Mouse (Mus musculus) C2C12 (cell line): ENCODE results near the gene Ldlr. TPM values are rescaled to one million over a fixed set of nuclear protein-coding genes. Genes with fewer than 3 reads are reported as not detected.

ENCODE experiments used
- H3K27me3 ChIP-seq: one replicate; pipeline ENCODE4 v1.6.1; 2011; ENCODE audit not compliant: control insufficient read depth, insufficient read depth, insufficient read length
- H3K36me3 ChIP-seq: one replicate; pipeline ENCODE4 v1.6.1; 2011; ENCODE audit not compliant: control insufficient read depth, insufficient read depth
- H3K4me3 ChIP-seq: one replicate; pipeline ENCODE4 v1.5.1; 2011; ENCODE audit warnings: mild to moderate bottlenecking, control low read depth; ENCODE audit not compliant: poor library complexity, insufficient read depth, severe bottlenecking
- H3K79me2 ChIP-seq: one replicate; pipeline ENCODE4 v1.6.1; 2011; ENCODE audit not compliant: control insufficient read depth, insufficient read depth
- H3K79me3 ChIP-seq: one replicate; pipeline ENCODE4 v1.6.1; 2011; ENCODE audit warnings: low read depth, control low read depth
- H3ac ChIP-seq: one replicate; pipeline ENCODE3; 2011; ENCODE audit warnings: low read depth; ENCODE audit not compliant: control insufficient read depth, insufficient read length
- CEBPB ChIP-seq: IDR thresholded peaks from one replicate; pipeline ENCODE4 v1.6.1; 2011; ENCODE audit warnings: low read depth, mild to moderate bottlenecking, control low read depth, moderate library complexity
- CTCF ChIP-seq: IDR thresholded peaks from one replicate; pipeline ENCODE4 v1.5.1; 2011; ENCODE audit not compliant: control insufficient read depth, insufficient read depth, insufficient read length
- FOSL1 ChIP-seq: IDR thresholded peaks from one replicate; pipeline ENCODE4 v1.8.0; 2011; ENCODE audit warnings: mild to moderate bottlenecking, low read length; ENCODE audit not compliant: poor library complexity, insufficient read depth, severe bottlenecking
- MAX ChIP-seq: IDR thresholded peaks from one replicate; pipeline ENCODE4 v1.6.1; 2011; ENCODE audit warnings: mild to moderate bottlenecking, control low read depth
- MYOD1 ChIP-seq: IDR thresholded peaks from one replicate; pipeline ENCODE4 v1.6.1; 2011; ENCODE audit warnings: low read depth; ENCODE audit not compliant: control insufficient read depth, insufficient read length
- MYOG ChIP-seq: IDR thresholded peaks from one replicate; pipeline ENCODE4 v1.6.1; 2011; ENCODE audit not compliant: control insufficient read depth, insufficient read length; ENCODE audit errors: extremely low read depth
- USF1 ChIP-seq: IDR thresholded peaks from one replicate; pipeline ENCODE4 v1.6.1; 2011; ENCODE audit warnings: low read depth, mild to moderate bottlenecking, control low read depth, moderate library complexity
- polyA plus RNA-seq: library from polyadenylated mRNA; unstranded; fragments of >200 nt; fragmentation: generic; extraction: Trizol; gene quantifications from one replicate; pipeline ENCODE4 v1.2.1, GENCODE M21; 2012; ENCODE audit warnings: missing spikeins

Ldlr gene
- polyA plus RNA-seq, 1 experiment, result 58.3 TPM

DNA sequence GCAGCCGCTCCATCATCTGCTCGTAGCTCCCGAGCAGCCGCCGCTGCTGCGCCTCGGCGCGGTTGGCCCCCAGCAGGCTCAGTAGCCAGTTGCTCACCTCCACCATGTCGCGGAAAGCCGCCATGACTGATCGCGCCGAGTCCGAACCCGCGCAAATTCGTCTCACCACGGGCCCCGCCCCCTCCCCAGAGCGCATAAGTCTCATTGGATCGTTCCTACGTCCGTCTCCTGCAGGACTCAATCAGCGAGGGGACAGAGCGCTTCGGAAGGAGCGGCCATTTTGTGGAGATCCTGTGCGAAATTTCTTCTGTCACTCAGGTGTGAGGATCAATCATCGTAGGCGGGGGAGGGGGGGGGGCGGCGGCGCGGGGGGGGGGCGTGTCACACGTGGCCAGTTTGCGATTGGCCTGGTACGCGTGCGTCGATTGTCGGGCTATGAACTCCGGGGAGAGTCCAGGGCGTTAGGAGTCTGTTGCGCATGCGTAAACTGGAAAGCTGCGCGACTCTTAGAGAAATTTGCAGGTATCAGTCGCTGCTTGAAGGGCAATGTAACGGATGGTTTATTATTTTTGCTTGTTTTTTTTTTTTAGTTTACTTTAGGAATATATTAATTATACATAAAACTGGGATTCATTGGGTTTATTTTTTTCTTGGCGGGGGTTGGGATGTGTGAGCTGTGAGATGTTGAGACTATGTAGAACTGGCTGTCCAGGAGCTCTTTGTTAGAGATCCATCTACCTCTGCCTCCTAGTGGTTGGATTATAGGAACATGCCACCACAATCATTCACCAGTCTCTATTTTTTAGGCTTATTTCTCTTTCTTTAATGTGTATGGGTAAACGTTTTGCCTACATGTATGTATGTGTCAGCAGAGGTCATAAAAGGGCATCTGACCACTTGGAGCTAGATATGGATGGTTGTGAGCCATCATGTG lies 37.1 kb downstream of the Ldlr start, which contains the start of gene Spc24:
TSS of gene Spc24 (minus strand) at position 149 of the 934 bp plus-strand sequence.
- peak within 1 kb of the TSS; percentile 74 for H3K4me3 ChIP-seq
- H3ac ChIP-seq, result peak within 1 kb of the TSS; percentile 94
- H3K79me2 ChIP-seq, result peaks cover 44% of the 10 kb centered on the region
- H3K27me3 ChIP-seq, result no peaks in the 10 kb centered on the region
- H3K79me3 ChIP-seq, result peaks cover 26% of the 10 kb centered on the region
- peaks cover 20% of the 10 kb centered on the region for H3K36me3 ChIP-seq
- no peak for TF ChIP-seq USF1
- no peak for TF ChIP-seq MYOG
- no peak for TF ChIP-seq MYOD1
- TF ChIP-seq FOSL1, result no peak
- no peak for TF ChIP-seq MAX
- TF ChIP-seq CEBPB, result no peak
- no peak for TF ChIP-seq CTCF

DNA sequence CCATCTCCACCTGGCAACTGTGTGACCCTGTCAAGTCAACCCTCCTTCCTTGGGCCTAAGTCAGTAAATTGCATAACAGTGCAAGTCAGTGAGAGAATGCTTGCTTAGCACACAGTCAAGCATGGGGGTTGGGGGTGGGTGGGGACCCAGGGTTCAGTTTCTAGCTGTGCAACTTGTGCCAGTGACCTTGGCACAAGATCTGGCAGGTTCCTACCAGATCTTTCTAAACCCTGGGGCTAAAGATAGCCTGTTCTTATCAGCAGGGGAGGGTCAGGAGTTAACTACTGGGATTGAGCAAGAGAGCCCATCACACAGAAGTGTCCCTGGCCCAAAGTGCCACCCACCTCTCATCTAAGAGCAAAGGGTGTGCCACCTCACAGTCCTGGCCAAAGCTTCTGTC lies 38.9 kb downstream of the Ldlr start:
- Histone ChIP-seq H3K36me3 (peaks cover 11% of the 10 kb centered on the region), H3K79me3 (peaks cover 18% of the 10 kb centered on the region), H3K79me2 (peaks cover 29% of the 10 kb centered on the region), H3ac (no peak overlapping the region), H3K4me3 (no peak overlapping the region), H3K27me3 (no peaks in the 10 kb centered on the region)
- TF ChIP-seq FOSL1 (no peak), MYOG (no peak), CTCF (no peak), MYOD1 (no peak), USF1 (no peak), MAX (no peak), CEBPB (no peak)

DNA sequence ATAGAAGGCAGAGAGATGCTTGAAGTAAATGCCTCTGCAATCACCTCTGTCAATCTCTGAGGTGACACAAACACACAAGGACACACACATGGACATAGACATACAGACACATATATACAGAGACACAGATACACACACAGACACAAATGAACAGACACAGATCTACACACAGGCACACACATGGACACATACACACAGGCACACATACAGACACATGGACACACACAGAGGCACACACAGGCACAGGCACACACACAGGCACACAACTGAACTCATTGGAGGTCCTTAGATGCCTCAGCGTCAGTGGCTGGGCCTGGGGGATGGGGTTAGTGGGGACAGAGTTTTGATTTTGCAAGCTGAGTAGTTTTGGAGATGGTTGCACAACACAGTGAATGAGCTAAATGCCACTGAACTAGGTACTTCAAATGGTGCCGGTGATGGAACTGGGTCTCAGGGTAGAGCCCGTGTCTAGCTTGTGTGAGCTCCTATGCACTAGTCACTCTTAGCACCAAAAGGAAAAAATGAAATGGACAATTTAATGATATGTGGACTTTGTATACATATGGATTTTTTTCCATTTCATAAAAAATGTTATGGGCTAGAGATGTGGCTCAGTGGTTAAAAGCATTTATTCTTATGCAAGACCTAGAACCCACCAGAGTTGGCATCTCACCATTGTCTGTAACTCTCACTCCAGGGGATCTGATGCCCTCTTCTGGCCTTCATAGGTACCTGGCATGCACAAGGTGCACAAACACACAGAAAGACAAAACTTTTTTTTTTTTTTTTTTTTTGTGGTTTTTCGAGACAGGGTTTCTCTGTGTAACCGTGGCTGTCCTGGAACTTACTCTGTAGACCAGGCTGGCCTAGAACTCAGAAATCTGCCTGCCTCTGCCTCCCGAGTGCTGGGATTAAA lies 41.1 kb downstream of the Ldlr start:
- Histone ChIP-seq H3K4me3 (no peak overlapping the region), H3K36me3 (peaks cover 16% of the 10 kb centered on the region), H3ac (no peak overlapping the region), H3K79me3 (peaks cover 4% of the 10 kb centered on the region), H3K27me3 (no peaks in the 10 kb centered on the region), H3K79me2 (peaks cover 7% of the 10 kb centered on the region)
- TF ChIP-seq USF1 (no peak), MYOD1 (no peak), FOSL1 (no peak), MAX (no peak), MYOG (no peak), CEBPB (no peak), CTCF (no peak)

DNA sequence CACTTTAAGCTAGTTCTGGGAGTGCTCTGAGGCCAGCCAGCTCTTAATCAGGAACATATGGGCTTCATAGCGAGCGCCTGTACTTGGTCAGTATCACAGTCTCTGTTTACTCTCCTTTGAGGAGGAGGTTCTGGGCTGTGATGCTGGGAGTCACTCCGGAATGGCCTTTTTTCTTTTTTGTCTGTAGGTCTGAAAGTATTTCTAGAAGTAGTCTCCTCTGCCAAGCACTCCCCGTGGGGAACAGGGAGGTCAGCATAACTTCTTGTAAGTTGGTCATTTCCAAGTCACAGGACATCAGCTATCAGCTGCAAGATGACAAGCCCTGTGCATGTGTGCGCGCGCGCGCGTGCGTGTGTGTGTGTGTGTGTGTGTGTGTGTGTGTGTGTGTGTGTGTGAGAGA lies 44.6 kb downstream of the Ldlr start:
- peaks cover 34% of the 10 kb centered on the region for H3K36me3 ChIP-seq
- no peaks in the 10 kb centered on the region for H3K79me2 ChIP-seq
- H3ac ChIP-seq, result no peak overlapping the region
- TF ChIP-seq MYOG, result no peak
- no peak for TF ChIP-seq CTCF
- TF ChIP-seq USF1, result no peak
- no peak for TF ChIP-seq CEBPB
- TF ChIP-seq MYOD1, result no peak
- no peak for TF ChIP-seq MAX
- no peak for TF ChIP-seq FOSL1
- H3K4me3 ChIP-seq, result no peak overlapping the region
- no peaks in the 10 kb centered on the region for H3K79me3 ChIP-seq
- H3K27me3 ChIP-seq, result no peaks in the 10 kb centered on the region

DNA sequence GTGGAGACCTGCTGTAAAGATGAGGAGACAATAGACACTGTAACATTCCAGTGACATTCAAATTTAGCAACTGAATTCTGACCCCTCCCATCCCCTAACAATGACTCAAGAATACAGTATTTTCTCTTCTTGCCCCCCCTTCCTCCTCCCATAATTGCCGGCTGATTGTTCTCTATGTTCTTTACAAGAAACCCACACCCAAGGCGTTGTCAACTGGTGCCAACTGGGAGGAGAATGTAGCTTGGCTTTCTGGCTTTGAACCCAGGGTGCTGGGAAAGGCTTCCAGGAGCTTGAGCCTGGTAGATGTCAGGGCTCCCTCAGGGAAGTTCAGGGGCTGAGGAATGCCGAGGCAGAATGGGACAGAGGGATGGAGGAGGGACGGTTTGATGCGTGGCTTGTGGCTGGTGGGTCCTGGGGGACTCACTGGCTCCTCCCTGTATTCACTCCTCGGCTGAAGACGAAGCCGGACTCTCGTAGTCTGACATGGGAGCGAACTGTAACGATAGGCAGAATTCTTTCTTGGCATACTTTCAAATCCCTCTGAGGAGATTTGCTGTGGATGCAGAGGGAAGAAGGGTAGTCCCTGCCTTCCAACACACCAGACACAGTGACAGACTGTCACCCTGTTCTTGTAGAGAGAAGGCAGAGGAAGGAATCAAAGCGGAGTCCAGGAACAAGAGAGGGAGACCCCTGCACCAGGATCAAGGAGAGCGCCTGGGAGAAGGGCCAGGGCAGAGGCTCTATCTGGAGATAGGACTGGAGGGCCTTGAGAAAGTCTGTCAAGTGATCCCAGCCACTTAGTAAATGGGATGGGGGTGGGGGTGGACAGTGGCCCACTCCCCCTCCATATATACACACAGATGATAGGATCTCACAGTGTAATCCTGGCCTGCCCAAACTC lies 45.5 kb downstream of the Ldlr start:
- TF ChIP-seq MYOG (no peak), FOSL1 (no peak), MYOD1 (no peak)
- Histone ChIP-seq H3K36me3 (peaks cover 38% of the 10 kb centered on the region), H3K79me2 (no peaks in the 10 kb centered on the region), H3K4me3 (no peak overlapping the region), H3ac (no peak overlapping the region), H3K27me3 (no peaks in the 10 kb centered on the region), H3K79me3 (no peaks in the 10 kb centered on the region)
